Mouse (Mus musculus): ENCODE measurements at regions not wholly inside any gene's neighbourhood (a gene's known extent, or its start where the extent isn't known, plus 50 kb on each side); places are given as distances from the start of the nearest gene placed in this dataset.

DNA sequence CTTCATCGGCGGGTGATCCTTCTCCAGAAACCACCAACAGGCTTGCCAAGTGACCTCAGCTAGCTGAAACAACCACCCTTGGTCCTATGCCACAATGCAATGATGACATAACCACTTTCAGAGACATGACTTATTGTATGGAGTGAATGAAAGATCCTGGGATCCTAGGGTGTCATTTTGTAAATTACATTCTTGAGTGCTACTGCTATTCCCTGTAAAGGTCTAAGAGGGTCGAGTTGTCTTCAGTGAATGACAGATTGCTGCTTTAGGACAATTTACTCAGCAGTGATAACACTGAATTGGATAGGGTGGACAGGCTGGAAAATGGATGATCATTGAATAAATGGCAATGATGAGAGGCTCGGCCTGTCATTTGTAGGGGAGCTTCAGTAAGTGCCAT is 692.4 kb downstream of the Gm9008 start:
- in situ Hi-C loops (cut with MboI, MseI): no loop called here

GRCm38 (mm10) chr6:75799993-75800392 is 697.6 kb downstream of the Gm9008 start:
- in situ Hi-C loops (cut with MboI, MseI): no loop called here

- in situ Hi-C loops (cut with MboI, MseI): no loop called here
These were observed 698.0 kb downstream of the Gm9008 start for GRCm38 (mm10) chr6:75799546-75799945.

DNA sequence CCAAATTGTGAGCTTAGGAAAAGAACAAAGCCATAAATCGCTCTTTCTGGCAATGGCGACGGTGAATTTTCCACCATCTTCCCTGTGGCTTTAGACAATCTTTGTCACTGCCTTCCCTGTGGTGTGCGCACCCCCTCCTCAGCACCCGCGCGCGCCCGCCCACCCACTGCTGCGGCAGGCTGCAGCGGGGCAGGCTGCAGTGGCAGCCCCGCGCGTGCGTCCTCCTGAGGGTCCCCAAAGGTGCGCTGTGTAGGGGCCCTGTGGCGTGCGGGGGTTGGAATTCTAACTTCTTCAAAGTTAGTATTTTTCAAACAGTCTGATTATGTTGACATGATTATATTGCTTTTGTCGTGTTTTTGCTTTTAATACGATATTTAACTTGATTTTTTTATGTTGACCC is 714.9 kb downstream of the Gm9008 start:
- in situ Hi-C loops (cut with MboI, MseI): no loop called here

GRCm38 (mm10) chr6:75763041-75763440 is 734.5 kb downstream of the Gm9008 start:
- in situ Hi-C loops (cut with MboI, MseI): loop anchor here (10.0 kb wide), 1 partner anchor 662 kb away; no protein-coding TSS in a partner anchor

- in situ Hi-C loops (cut with MboI, MseI): no loop called here
These were observed 741.4 kb downstream of the Gm9008 start for GRCm38 (mm10) chr6:75756184-75756583.

Data from regulatory T cell (primary cell).